Mouse (Mus musculus): ENCODE measurements at regions not wholly inside any gene's neighbourhood (a gene's known extent, or its start where the extent isn't known, plus 50 kb on each side); places are given as distances from the start of the nearest gene placed in this dataset.

Small RNA genes in the stretch of these regions (microRNA-seq; reads per million reads assigned to microRNA genes)
- 0 reads per million in 2 experiments for gene Gm22402

Data from heart, postnatal 14 days (tissue).